Mouse (Mus musculus) B cell, adult 2 months (primary cell): ENCODE data around the gene Carmil3.

Experiments
- DNase-seq, 2 experiments: peaks; one replicate each; pipeline ENCODE4 v3.0.0; 2022

The Carmil3 gene

GRCm38 (mm10) chr14:55490361-55491201 is at the start of gene Carmil3:
Gene Carmil3, plus strand, starts transcription at chr14:55490651.
- peak; percentile 67 to 75 for DNase-seq

- DNase-seq = no peak
Measured at GRCm38 (mm10) chr14:55457693-55458092, 32.8 kb upstream of the Carmil3 start.

- DNase-seq = peak; percentile 75 to 78
Measured at GRCm38 (mm10) chr14:55458273-55458672, 32.2 kb upstream of the Carmil3 start.

- no peak for DNase-seq
Measured at GRCm38 (mm10) chr14:55458761-55459160, 31.7 kb upstream of the Carmil3 start.

GRCm38 (mm10) chr14:55459796-55460195 is 30.7 kb upstream of the Carmil3 start:
- DNase-seq = no peak

- no peak for DNase-seq
Measured at GRCm38 (mm10) chr14:55460297-55460696, 30.2 kb upstream of the Carmil3 start.

GRCm38 (mm10) chr14:55461757-55462156 is 28.7 kb upstream of the Carmil3 start:
- DNase-seq = no peak

- DNase-seq = no peak
Measured at GRCm38 (mm10) chr14:55466481-55466880, 24.0 kb upstream of the Carmil3 start.

- DNase-seq = no peak
Measured at GRCm38 (mm10) chr14:55467108-55467507, 23.3 kb upstream of the Carmil3 start.

- DNase-seq = no peak
Measured at GRCm38 (mm10) chr14:55468301-55468741, 22.1 kb upstream of the Carmil3 start.

- no peak for DNase-seq
Measured at GRCm38 (mm10) chr14:55469041-55469440, 21.4 kb upstream of the Carmil3 start.

GRCm38 (mm10) chr14:55469821-55470220 is 20.6 kb upstream of the Carmil3 start:
- DNase-seq = no peak

- no peak for DNase-seq
Measured at GRCm38 (mm10) chr14:55470806-55471205, 19.6 kb upstream of the Carmil3 start.

GRCm38 (mm10) chr14:55475654-55476053 is 14.8 kb upstream of the Carmil3 start:
- DNase-seq = no peak

- DNase-seq = no peak
Measured at GRCm38 (mm10) chr14:55477421-55477820, 13.0 kb upstream of the Carmil3 start.

GRCm38 (mm10) chr14:55477829-55478228 is 12.6 kb upstream of the Carmil3 start:
- DNase-seq = no peak

GRCm38 (mm10) chr14:55478651-55479599 is 11.5 kb upstream of the Carmil3 start, which contains the start of gene Dhrs4:
Gene Dhrs4, plus strand, starts transcription at chr14:55478758.
- peak; percentile 85 to 86 for DNase-seq

GRCm38 (mm10) chr14:55479629-55480028 is 10.8 kb upstream of the Carmil3 start:
- DNase-seq = no peak

- no peak for DNase-seq
Measured at GRCm38 (mm10) chr14:55484430-55485085, 5.9 kb upstream of the Carmil3 start.

GRCm38 (mm10) chr14:55486836-55487235 is 3.6 kb upstream of the Carmil3 start:
- DNase-seq = no peak

- peak; percentile 41 to 47 for DNase-seq
Measured at GRCm38 (mm10) chr14:55491291-55491833, 911 bp downstream of the Carmil3 start.

- DNase-seq = no peak
Measured at GRCm38 (mm10) chr14:55492103-55492502, 1.7 kb downstream of the Carmil3 start.
